Mouse (Mus musculus): ENCODE measurements around the gene Rpa2.
A peak's percentile ranks its signal among the peaks of the same experiment; 100 is the strongest.
"Not testable (repeated sequence)": the region's sequence is repeated elsewhere in the genome, so short reads cannot be mapped to it uniquely, and the experiment has no call there.

The Rpa2 gene

DNA sequence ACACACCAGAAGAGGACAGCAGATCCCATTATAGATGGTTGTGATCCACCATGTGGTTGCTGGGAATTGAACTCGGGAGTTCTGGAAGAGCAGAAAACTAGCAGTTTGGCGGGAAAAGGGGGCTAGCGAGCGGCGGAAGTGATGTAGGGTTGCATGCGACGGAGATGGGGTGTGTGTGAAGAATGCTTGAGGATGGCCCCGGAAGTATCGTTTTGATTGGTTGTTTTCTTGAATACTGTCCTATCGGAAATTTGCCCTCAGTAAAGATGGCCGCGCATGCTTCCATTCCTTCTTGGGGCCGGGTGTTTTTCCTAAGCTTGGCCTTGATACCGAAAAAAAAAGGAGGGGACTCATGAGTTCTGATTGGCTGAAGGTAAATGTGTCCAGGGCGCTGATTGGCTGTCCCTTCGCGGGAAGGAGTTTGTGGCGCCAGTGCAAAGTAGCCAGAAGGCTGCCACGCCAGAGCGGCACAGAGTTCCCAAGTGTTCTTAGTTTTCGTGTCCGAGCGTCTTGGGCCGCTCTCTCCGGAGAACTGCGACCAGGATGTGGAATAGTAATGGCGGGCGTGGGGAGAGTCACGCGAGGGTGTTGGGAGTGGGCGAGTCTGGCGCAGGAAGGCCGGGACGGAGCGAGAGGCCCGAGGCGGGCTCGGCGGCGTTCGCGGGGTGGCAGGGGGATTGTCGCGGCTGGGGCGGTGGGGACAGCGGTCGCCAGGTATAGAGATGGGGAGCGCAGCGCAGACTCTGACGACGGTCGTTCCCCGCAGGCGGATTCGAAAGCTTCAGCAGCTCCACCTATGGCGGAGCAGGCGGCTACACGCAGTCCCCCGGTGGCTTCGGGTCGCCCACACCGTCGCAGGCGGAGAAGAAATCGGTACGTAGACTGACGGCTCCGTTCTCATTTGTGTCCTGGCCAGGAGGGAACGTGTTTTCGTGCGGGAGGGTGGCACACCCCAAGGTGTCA is at the start of gene Rpa2:
Gene Rpa2 (plus strand): TSS at position 419 of the 963 bp plus-strand sequence.
- DNase-seq (ENCODE audit: low spot score in 2 of 2): peak; percentile 99

DNA sequence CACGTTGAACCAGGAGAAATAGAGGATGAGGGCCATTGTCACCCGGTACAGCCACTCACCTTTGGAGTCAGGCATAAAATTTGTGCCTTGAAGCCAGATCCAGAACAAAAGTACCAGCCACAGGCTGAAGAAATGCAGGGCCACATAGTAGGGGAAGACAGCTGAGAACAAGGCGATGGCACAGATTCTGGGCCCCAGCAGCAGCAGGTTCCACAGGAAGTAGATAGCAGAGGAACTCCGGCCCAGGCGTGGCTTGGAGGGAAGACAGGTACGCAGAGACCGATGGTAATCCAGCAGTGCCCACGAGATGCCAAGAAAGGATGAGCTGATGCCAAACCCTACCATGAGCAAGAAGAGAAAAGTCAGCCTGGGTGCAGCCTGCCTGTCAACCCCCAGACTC is 39.9 kb upstream of the Rpa2 start:
- no peak for DNase-seq (ENCODE audit: low spot score in 2 of 2)

DNA sequence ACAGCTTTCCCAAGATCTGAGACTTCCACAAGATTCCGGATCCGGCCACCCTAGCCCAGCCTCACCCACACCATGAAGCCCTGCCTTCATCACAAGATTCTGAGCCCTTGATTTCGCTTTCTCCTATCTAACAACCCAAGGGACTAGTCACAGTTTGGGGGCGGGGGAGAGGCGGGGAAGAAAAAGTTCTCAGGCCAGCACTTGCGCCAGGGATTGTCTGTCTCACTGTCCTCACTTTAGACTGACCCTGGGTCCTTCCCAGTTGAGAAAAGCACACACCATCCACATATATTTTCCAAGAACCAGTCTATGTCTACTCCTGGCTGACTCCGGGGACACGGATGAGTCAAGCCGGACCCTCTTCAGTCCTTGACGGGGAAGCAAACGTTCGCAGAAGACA is 36.5 kb upstream of the Rpa2 start:
- no peak for DNase-seq (ENCODE audit: low spot score in 2 of 2)

DNA sequence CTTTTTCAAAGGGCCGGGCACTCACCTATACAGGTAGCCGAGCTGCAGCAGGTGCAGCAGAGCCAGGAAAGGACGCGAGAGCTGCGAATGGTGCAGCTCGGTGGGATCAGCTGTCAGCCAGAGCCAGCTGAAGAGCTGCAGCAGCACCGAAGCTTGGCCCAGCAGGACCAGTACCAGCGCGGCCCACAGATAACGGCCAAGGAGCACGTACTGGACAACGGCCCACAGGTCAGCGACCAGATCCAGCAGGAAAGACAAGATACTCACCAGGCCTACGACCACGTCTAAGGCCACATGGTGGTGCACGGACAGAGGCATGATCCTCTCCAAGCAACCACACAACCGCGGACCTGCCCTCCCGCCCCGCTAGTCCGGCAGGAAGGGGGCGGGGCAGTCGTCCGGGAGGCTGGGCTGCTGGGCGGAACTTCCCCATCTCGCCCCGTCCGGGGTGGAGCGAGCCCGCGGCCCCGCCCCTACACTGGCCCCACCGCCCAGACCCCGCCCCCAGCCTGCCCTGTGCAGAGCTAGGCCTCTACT is 35.9 kb upstream of the Rpa2 start, which contains the start of gene Xkr8:
Gene Xkr8 (minus strand): TSS at position 399 of the 537 bp plus-strand sequence.
- DNase-seq (ENCODE audit: low spot score in 2 of 2): peak; percentile 88 to 89

DNA sequence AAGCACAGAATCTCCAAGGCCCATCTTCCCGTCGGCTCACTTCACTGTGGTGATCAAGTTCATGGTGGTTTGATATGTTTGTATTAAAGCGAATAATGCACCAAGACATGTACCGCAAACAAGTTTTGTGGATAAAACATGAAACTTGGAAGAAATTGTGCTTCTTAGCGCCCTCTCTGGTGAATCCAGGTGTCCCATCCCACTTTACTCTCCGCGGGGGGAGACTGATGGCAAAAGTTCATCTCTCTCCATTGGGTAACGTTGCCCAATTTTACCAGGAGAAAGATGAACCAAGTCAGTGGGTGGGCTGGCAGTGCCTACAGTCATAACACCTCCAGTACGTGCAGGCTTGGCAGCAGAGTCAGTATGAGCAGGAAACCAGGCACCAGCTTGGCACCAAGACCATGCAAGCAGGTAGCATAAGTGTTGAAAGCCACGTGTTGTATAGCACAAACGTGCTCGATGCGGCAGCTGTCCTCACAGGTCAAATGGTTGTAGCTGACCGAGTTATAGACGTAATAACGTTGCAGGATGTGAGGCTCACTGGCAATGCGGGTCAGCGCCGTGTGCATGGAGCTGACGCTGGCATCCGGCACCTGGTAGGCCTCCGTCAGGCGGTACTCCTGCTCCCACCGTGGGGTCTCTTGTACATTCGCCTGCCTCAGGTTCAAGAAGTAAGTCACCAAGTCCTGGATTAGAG is 34.9 kb upstream of the Rpa2 start:
- DNase-seq (ENCODE audit: low spot score in 2 of 2): no peak

DNA sequence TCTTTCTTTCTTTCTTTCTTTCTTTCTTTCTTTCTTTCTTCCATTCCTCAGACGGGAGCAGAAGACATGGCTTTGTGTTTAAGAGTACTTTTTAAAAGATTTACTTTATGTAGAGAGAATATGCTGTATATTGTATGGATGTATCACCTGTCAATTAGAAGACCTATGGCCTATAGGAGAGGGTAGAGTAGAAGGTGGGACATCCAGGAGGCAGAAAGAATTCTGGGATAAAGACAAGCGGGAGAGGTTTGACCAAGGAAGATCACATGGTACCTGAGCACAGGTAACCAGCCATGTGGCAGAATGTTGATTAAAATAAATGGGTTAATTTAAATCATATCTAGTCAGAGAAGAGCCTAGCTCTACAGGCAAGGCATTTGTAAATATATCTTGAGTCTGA is 33.4 kb upstream of the Rpa2 start:
- DNase-seq (ENCODE audit: low spot score in 2 of 2): no peak

DNA sequence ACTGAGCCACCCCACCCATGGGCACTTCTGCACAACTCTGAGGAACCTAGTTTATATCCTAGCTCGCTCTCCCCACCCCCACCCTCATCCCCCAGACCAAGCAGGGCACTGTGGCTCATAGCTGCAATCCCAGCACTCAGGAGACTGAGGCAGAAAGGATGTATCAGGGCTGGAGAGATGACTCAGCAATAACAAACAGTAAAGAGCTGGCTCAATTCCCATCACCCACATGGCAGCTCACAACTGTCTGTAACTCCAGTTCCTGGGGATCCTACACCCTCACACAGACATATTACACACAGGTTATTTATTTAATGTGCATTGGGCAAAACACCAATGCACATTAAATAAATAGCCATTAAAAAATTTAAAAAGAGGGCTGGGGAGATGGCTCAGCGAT is 32.7 kb upstream of the Rpa2 start:
- DNase-seq (ENCODE audit: low spot score in 2 of 2): no peak

DNA sequence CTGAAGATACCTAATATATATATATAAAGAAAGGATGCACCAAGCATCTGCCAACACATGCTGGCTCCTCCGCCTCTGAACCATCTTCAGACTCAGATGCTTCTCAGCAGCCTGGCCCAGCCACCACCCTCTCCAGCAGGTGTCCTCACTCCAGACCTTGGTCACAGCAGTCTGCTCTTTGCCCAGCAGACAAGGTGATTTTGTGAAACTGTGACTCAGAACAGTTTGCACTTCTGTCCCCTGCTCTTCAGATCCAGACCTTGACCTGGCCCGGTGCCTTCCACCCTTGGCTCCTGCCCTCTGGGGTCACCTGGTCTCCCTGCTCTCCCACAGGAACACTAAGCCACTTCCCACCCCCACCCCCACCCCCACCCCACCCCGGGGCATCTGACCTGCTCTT is 32.2 kb upstream of the Rpa2 start:
- no peak for DNase-seq (ENCODE audit: low spot score in 2 of 2)

DNA sequence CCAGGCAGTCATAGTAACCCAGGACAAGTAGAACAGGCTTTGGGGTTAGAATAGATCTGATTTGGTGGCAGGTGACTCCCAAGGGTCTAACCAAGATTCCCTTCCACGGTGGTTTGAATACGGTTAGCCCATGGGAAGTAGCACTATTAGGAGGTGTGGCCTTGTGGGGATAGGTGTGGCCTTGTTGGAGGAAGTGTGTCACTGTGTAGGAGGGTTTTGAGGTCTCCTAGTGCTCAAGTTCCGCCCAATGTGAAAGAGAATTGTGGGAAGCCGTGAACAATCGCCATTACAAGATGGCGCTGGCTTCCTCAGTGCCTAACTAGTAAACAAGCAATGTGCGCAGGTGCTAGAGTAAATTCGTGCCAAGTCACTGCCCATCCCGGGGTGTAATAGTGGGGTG is 31.0 kb upstream of the Rpa2 start:
- not testable (repeated sequence) for DNase-seq (ENCODE audit: low spot score in 2 of 2)

DNA sequence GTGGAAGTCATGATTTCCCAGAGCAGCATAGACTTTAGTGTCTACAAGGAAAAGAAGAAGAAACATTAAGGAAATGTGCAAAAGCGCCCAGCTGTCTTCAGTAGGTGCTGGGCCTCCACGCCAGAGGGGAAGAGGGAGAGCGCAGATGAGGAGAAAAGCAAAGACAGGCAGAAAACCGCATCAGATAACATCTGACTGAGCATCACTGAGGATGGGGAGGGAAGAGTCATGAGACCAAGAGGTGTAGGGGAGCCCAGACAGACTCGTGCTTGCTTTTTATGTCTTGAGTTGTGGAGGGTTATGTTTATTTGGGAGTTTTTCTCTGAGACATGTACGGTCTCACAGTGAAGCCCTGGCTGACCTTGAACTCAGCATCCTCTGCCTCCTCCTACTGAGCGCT is 26.6 kb upstream of the Rpa2 start:
- DNase-seq (ENCODE audit: low spot score in 2 of 2): no peak

DNA sequence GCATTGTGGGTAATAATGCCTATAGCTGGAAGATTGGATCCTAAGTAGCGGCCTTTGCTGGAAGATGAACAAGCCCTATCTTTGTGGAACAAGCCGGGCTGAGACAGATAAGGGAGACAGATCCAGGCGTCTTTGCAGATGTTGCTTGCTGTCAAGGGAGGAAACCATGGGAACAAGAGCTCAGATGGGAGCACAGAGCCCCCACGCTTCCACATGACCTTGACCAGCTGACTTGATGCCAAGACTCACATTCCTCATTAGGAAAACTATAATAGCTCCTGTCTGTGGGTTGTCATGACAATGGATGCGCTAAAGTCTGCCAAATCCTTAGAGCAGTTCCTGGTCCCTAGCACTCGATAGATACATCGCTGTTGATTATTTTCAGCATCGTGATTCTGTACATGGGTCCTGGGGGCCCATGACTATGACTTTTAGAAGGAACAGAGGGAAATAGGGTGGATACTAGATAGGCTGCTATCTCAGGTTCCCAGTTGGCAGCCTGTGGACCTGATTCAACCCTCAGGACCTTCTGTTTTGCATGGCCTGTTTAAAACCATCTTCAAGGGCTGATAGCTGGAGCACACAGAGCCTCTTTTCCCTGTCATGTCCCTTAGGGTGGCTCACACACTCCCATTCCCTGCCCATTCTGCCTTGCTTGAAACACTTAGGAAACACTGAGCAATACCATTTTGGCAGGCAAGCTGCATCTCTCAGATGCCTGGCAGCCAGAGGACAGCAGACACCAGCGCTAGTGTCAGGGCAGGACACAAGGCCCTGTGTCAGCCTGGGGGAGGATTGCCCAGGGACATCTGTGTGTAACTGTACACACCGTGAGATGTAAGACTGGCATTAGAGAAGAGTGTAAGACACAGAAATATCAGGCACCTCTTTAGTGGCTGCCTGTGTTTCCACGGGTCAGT is 23.9 kb upstream of the Rpa2 start:
- DNase-seq (ENCODE audit: low spot score in 2 of 2): peak in 1 of 2 experiments; percentile 23

DNA sequence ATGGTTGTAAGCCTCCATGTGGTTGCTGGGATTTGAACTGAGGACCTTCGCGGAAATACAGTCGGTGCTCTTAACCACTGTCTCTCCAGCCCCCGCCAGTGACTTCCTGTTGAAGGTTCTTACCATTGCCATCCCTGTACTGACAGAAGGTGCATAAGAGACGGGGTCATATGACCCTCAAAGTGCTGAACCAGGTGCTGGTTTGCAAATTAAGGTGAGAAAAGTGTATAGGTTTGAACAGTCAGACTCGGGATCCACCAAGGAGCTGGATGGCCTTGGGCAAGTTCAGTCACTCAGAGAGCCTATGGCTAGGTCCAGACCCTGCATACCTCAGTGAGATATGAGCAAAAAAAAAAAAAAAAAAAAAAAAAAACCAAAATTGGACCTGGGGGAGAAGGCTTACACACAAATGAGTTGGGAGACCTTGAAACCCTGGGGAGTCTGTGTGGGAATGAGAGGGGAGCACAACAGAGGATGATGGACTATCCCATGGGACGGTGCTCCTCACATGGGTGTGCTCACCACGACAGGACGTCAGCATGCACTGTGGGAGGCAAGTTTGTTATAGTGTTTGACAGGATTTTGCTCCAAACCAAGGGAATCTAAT is 21.1 kb upstream of the Rpa2 start:
- DNase-seq (ENCODE audit: low spot score in 2 of 2): no peak

DNA sequence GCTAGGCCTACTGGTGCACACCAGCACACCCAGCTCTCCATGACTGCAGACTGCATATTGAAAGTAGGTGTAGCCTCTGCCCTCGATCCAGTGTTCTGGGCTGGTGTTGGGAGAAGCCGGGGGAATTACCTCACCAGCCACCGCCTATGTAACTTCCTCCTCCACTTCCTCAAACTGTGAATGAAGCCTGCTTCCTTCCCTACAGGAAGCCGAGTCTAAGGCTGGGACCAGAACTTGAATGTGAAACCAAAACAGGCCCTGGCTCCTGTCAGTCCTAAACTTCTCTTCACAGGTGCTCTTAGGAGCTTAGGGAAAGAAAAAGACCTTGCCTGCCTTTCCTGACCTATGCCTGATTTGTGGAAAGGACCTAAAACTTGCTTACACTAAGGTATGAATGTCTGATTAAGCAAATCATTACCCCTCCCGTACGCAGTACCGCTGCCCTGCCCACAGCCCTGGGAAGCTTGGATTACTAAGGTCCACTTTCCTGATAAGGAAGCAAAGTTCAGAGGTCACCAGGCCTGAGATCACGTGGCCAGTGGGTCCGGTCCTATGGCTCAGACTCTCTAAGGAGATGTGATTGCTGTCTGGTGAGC is 20.4 kb upstream of the Rpa2 start:
- DNase-seq (ENCODE audit: low spot score in 2 of 2): peak; percentile 76 to 90

DNA sequence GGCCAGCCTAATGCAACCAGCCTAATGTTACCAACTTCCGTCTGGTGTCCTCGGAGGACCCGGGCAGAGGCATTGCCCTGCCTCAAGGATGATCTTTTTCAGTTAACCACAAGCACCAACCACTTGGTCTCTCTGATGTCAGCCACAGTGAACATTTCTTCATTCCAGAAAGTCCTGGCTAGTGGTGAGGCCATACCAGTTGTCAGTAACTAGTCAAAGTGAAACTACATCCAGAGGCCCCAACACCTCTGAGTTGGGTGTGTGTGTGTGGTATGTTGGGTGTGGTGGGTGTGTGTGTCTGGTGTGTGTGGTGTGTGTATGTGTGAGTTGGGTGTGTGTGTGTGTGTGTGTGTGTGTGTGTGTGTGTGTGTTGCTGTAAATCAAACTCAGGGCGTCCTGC is 19.4 kb upstream of the Rpa2 start:
- DNase-seq (ENCODE audit: low spot score in 2 of 2): no peak

DNA sequence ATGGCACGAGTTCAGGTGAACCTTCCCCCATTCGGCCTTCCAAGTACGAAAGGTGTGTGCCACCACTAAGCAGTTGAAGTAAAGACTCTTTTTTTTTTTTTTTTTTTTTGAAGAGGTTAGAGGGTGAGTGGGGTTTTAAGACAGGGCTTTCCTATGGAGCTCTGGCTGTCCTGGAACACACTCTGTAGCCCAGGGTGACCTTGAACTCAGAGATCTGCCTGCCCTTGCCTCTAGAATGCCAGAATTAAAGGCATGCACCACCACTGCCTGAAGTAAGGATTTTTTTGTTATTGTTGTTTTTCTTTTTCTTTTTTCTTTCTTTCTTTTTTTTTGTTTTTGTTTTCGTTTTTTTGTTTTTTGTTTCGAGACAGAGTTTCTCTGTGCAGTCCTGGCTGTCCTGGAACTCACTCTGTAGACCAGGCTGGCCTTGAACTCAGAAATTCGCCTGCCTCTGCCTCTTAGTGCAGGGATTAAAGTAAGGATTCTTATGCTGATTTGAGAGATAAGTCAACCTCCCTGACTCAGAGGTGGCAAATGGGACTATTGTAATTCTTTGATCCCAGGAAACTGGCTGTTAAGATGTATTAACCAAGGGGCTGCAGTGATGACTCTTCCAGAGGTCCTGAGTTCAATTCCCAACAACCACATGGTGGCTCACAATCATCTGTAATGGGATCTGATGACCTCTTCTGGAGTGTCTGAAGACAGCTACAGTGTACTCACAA is 18.7 kb upstream of the Rpa2 start:
- DNase-seq (ENCODE audit: low spot score in 2 of 2): no peak

DNA sequence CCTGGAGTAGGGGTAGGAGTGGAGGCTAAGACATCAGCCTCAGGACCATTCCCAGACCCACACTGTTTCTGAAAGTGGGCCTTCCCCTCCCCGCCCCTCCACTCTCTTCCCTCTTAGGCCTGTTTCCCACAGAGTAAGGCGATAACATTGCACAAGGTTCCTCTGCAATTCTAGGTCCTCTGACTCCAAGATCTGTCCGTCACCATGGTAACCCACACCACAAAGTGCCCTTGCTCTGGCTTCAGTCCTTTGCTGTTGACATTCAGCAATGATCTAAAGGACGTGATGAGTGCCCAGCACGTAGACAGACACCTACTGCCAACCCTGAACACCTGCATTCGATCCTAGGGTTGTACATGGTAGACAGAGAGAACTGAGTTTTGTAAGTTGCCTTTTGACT is 15.1 kb upstream of the Rpa2 start:
- DNase-seq (ENCODE audit: low spot score in 2 of 2): no peak

DNA sequence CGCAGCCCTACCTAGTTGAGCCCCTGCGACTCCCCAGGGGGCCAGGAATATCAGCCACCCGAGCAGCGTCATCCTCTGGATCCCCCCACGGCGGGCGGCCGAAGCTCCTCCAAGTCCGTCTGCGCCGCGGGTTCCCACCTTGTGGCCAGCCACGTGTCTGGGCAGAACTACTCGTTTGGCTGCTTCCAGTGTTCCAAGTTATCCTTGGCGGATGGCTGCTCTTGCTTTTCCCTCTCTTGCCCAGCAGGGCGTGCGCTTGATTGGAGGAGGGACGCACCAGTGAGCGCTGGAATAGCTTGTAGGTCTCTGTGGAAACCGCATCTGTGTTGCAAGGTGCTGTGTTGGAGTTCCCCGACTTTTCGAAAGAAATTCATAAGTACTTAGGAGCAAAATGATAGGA is 11.2 kb upstream of the Rpa2 start, which contains the start of gene Smpdl3b:
Gene Smpdl3b (minus strand): TSS at position 279 of the 400 bp plus-strand sequence.
- DNase-seq (ENCODE audit: low spot score in 2 of 2): peak; percentile 79 to 83

DNA sequence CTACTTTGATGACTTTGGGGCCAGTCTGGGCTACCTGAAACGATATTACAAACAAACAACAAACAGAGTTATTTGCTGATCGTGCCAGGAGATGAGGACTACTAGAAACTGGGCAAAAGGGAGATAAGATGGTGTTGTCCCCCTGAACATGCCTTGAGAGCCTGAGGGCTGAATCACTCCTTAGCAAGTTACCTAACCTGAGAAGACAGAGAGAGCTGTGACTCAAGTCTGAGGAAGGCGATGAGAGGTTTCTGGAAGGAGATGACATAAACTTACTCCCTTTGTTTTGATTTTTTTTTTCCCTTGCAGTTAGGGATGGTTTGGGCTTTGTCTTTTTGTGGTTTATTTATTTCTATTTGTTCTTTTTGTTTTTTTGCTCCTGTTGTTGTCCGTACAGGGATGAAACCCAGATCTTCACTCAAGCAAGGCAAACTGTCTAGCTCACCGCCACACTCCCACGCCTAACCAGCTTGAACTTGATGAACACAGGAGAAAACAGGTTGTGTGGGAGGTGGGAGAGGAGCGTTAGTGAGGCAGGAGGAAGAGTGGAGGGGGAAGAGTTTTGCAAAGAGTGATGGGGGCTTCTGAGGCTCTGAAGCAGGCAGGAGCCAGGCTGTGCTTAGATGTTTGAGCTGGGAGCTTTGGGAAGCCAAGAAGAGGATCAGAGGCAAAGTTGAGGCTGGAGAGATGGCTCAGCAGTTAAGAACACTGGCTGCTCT is 10.3 kb upstream of the Rpa2 start:
- DNase-seq (ENCODE audit: low spot score in 2 of 2): no peak

DNA sequence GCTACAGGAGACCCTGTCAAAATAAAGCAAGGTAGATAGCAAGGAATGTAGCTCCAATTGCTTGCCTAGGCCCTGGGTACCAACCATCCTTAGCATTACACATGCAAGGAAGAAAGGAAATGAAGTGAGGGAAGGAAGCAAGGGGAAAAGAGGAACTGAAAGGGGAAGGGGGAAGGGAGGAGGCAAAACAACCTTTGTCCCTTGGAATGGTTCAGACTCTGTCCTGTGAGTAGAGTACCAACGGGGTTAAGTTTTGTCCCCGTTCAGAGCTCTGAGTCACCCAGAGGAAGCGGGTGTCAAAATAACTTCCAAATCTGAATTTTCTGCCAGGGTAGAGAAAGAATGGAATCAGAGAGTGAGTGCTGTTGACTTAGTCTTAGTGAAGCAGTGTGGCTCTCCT is 7.8 kb upstream of the Rpa2 start:
- peak in 1 of 2 experiments; percentile 47 for DNase-seq (ENCODE audit: low spot score in 2 of 2)

All from heart, adult 9 months (tissue).